Mouse (Mus musculus): ENCODE data around the gene Tiam1.

Gene Tiam1

GRCm38 (mm10) chr16:89796566-89796965 is 347.0 kb downstream of the Tiam1 start:
- no peak for DNase-seq (ENCODE audit: low read depth, low spot score)

- no peak for DNase-seq (ENCODE audit: low read depth, low spot score)
These were observed 353.7 kb downstream of the Tiam1 start for GRCm38 (mm10) chr16:89789792-89790434.

GRCm38 (mm10) chr16:89785795-89786194 is 357.8 kb downstream of the Tiam1 start:
- no peak for DNase-seq (ENCODE audit: low read depth, low spot score)

GRCm38 (mm10) chr16:89779705-89780104 is 363.9 kb downstream of the Tiam1 start:
- no peak for DNase-seq (ENCODE audit: low read depth, low spot score)

- DNase-seq (ENCODE audit: low read depth, low spot score): no peak
These were observed 366.1 kb downstream of the Tiam1 start for GRCm38 (mm10) chr16:89777450-89777849.

GRCm38 (mm10) chr16:89774553-89774913 is 369.0 kb downstream of the Tiam1 start:
- no peak for DNase-seq (ENCODE audit: low read depth, low spot score)

- peak; percentile 90 for DNase-seq (ENCODE audit: low read depth, low spot score)
These were observed 369.7 kb downstream of the Tiam1 start for GRCm38 (mm10) chr16:89773657-89774552.

GRCm38 (mm10) chr16:89765919-89766318 is 377.6 kb downstream of the Tiam1 start:
- no peak for DNase-seq (ENCODE audit: low read depth, low spot score)

GRCm38 (mm10) chr16:89765470-89765869 is 378.1 kb downstream of the Tiam1 start:
- DNase-seq (ENCODE audit: low read depth, low spot score): peak; percentile 39

- no peak for DNase-seq (ENCODE audit: low read depth, low spot score)
These were observed 379.8 kb downstream of the Tiam1 start for GRCm38 (mm10) chr16:89763812-89764211.

- no peak for DNase-seq (ENCODE audit: low read depth, low spot score)
These were observed 381.0 kb downstream of the Tiam1 start for GRCm38 (mm10) chr16:89762523-89762922.

GRCm38 (mm10) chr16:89762096-89762495 is 381.5 kb downstream of the Tiam1 start:
- no peak for DNase-seq (ENCODE audit: low read depth, low spot score)

GRCm38 (mm10) chr16:89757384-89757783 is 386.2 kb downstream of the Tiam1 start:
- no peak for DNase-seq (ENCODE audit: low read depth, low spot score)

- no peak for DNase-seq (ENCODE audit: low read depth, low spot score)
These were observed 388.9 kb downstream of the Tiam1 start for GRCm38 (mm10) chr16:89754709-89755108.

- DNase-seq (ENCODE audit: low read depth, low spot score): no peak
These were observed 395.7 kb downstream of the Tiam1 start for GRCm38 (mm10) chr16:89747864-89748263.

GRCm38 (mm10) chr16:89739559-89739958 is 404.0 kb downstream of the Tiam1 start:
- no peak for DNase-seq (ENCODE audit: low read depth, low spot score)

- no peak for DNase-seq (ENCODE audit: low read depth, low spot score)
These were observed 404.6 kb downstream of the Tiam1 start for GRCm38 (mm10) chr16:89738963-89739362.

Measured in forelimb bud, embryonic 11.5 days (tissue).